Mouse (Mus musculus) small intestine, adult 2 months (tissue): ENCODE measurements around the gene Btrc.

Source experiments
- CTCF ChIP-seq: fragments of 200-500 bp; IDR thresholded peaks from 2 replicates; pipeline ENCODE4 v1.5.1; 2012; ENCODE audit warnings: low read depth, mild to moderate bottlenecking, control low read depth, inconsistent platforms, low read length, moderate library complexity, mixed read lengths; ENCODE audit not compliant: insufficient replicate concordance, insufficient read length; ENCODE audit errors: extremely low read depth
- POLR2A ChIP-seq: fragments of 200-500 bp; IDR thresholded peaks from 2 replicates; pipeline ENCODE4 v1.6.1; 2012; ENCODE audit warnings: low read depth, mild to moderate bottlenecking, control low read depth, inconsistent platforms, low read length, moderate library complexity

- TF ChIP-seq CTCF (no peak), POLR2A (no peak)
Observed at GRCm38 (mm10) chr19:45469760-45470159, 106.2 kb downstream of the Btrc start.
